Mouse (Mus musculus): ENCODE data around the gene Map2k1.

- TF ChIP-seq TAL1 (IDR thresholded peaks at IDR 0.05; ENCODE audit: low read length) (no peak), GATA1 (IDR thresholded peaks at IDR 0.05; ENCODE audit: low read length) (no peak)
Measured at GRCm38 (mm10) chr9:64198068-64198762, 55.2 kb downstream of the Map2k1 start.
